Mouse (Mus musculus) hindbrain, embryonic 10.5 days (tissue): ENCODE data around the gene 2010003K11Rik. TPM values are rescaled to one million over a fixed set of nuclear protein-coding genes. Genes with fewer than 3 reads are reported as not detected.

Experiments
- DNase-seq: peaks from one replicate; pipeline ENCODE4 v3.0.0-alpha.2; 2017; ENCODE audit warnings: low spot score
- H3K27ac ChIP-seq: fragments of 300-500 bp; sonication (generic); 2 replicates; pipeline ENCODE4 v1.5.1; 2016; ENCODE audit warnings: mild to moderate bottlenecking, moderate library complexity
- H3K27me3 ChIP-seq: fragments of 300-500 bp; sonication (generic); 2 replicates; pipeline ENCODE4 v1.6.1; 2016; ENCODE audit warnings: mild to moderate bottlenecking; ENCODE audit not compliant: poor library complexity, insufficient read depth, severe bottlenecking
- H3K36me3 ChIP-seq: fragments of 300-500 bp; sonication (generic); 2 replicates; pipeline ENCODE4 v1.6.1; 2016; ENCODE audit warnings: mild to moderate bottlenecking, moderate library complexity
- H3K4me1 ChIP-seq: fragments of 300-500 bp; sonication (generic); replicated peaks from 2 replicates; pipeline ENCODE4 v1.6.1; 2016; ENCODE audit warnings: mild to moderate bottlenecking
- H3K4me3 ChIP-seq: fragments of 300-500 bp; sonication (generic); 2 replicates; pipeline ENCODE4 v1.5.1; 2016; ENCODE audit warnings: mild to moderate bottlenecking, moderate library complexity
- H3K9me3 ChIP-seq: fragments of 300-500 bp; sonication (generic); 2 replicates; pipeline ENCODE4 v1.6.1; 2016; ENCODE audit warnings: mild to moderate bottlenecking, moderate library complexity
- WGBS: fragments of 180-500 bp; shearing (Covaris S2); methylation state at CpG from one replicate; pipeline ENCODE4 v1.1.7; 2016; 5-methylcytosine and 5-hydroxymethylcytosine counted together
- polyA plus RNA-seq: library from polyadenylated mRNA; unstranded; fragments of >200 nt; fragmentation: Nextera tagmentation; extraction: Ambion mirVana; gene quantifications from 2 replicates; pipeline ENCODE4 v1.2.1, GENCODE M21; 2016

The 2010003K11Rik gene
- polyA plus RNA-seq = 0.13 TPM in 1 of 2 replicates, not detected in the other

DNA sequence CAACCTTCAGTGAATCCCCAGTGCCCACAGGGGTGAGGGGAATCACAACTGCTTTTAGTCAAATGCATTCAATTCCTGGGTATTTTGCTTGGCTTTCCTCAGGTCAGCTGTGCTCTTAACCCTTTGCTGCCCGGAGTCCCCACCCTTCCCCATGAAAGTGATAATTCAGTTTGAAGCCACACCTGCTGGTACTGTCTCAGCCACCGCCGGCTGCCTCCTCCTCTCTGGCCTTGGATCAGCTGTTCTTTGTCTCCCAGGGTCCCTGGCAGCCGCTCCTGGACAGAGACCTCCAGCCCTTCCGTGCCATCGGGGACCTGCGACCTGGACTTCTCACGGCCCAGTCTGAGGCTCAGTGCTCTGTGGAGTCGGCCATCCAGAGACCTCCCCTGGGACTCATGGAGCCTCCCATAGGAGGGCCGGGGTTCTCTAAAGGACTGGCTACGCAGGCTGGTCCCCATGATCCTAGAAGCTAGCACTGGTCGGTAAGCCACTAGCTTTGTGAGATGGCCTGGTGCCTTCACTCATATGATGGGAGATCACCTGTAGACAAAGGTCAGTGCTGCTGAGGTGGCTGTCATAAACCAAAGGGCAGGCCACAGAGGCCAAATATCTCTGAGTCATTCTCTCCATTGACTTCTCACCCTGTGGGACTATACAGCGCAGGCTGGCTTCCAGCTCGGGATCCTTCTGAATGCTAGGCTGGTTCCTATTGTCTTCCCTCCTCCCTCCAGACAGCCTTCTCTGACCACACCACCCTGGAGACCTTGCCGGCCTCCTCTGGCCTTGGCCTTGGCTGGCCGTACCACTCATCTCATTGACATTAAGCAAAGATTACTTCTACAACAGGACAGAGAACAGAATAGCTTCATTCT, at the start of gene 2010003K11Rik:
TSS of gene 2010003K11Rik (minus strand) at position 522 of the 872 bp plus-strand sequence.
- no peak for DNase-seq
- Histone ChIP-seq H3K9me3 (no peaks in the 10 kb centered on the region), H3K36me3 (no peaks in the 10 kb centered on the region), H3K27ac (peak within 1 kb of the TSS; percentile 53; the same call in 1 of the 2 replicates), H3K4me3 (no peak within 1 kb of the TSS), H3K4me1 (peaks cover 18% of the 10 kb centered on the region), H3K27me3 (no peaks in the 10 kb centered on the region)
- 57% methylated on average over 16 of the region's 16 CpGs for WGBS

DNA sequence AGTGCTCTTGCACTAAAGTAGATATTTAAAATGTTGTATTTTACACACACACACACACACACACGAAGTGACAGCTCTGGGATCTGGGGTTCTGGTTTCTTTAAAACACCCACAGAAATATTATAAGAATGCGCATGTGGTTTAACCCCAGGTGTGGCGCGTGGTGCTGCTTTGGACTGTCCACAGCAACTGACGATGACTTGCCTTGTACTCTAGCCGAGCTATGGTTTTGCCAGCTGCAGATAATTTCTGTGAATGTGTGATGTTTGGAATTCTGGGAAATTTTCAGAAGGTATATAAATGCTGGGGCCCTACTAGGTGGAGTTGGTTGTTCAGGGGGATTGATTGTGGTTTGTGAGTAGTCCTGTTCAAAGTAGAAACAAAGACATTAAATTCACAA, 49.4 kb upstream of the 2010003K11Rik start:
- H3K9me3 ChIP-seq = no peaks in the 10 kb centered on the region
- H3K27ac ChIP-seq = no peak overlapping the region
- WGBS = 83% methylated on average over 6 of the region's 6 CpGs
- H3K36me3 ChIP-seq = no peaks in the 10 kb centered on the region
- H3K4me1 ChIP-seq = no peaks in the 10 kb centered on the region
- no peak for DNase-seq
- H3K27me3 ChIP-seq = no peaks in the 10 kb centered on the region
- no peak overlapping the region for H3K4me3 ChIP-seq

GRCm38 (mm10) chr19:4545841-4546240, 47.5 kb upstream of the 2010003K11Rik start:
- WGBS = 94% methylated on average over 6 of the region's 6 CpGs
- no peaks in the 10 kb centered on the region for H3K36me3 ChIP-seq
- H3K27me3 ChIP-seq = no peaks in the 10 kb centered on the region
- H3K4me3 ChIP-seq = no peak overlapping the region
- H3K9me3 ChIP-seq = no peaks in the 10 kb centered on the region
- H3K4me1 ChIP-seq = no peaks in the 10 kb centered on the region
- no peak for DNase-seq
- H3K27ac ChIP-seq = no peak overlapping the region

DNA sequence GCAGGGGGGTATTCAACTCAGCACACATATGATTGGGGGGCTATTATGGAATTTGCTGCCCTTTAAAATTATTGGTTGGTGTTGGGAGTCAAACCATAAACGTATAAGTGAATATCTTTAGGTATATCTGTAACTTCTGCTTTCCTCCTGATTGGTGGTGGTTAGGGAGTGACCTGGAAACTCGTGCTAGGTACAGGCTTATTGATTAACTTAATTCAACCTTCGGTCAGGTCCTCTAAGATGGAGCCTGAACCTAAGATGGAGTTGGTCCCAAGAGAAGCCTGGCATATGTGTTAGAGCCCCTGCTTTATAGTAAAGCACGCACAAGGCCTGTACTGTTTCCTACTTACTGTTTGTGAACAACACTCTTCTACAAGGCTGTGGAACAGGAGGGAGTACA, 46.7 kb upstream of the 2010003K11Rik start:
- H3K4me1 ChIP-seq = no peaks in the 10 kb centered on the region
- no peak overlapping the region for H3K27ac ChIP-seq
- no peak for DNase-seq
- no peaks in the 10 kb centered on the region for H3K9me3 ChIP-seq
- 83% methylated on average over 4 of the region's 4 CpGs for WGBS
- no peak overlapping the region for H3K4me3 ChIP-seq
- no peaks in the 10 kb centered on the region for H3K36me3 ChIP-seq
- H3K27me3 ChIP-seq = no peaks in the 10 kb centered on the region

GRCm38 (mm10) chr19:4542081-4542480, 43.7 kb upstream of the 2010003K11Rik start:
- DNase-seq = no peak
- Histone ChIP-seq H3K9me3 (no peaks in the 10 kb centered on the region), H3K4me1 (no peaks in the 10 kb centered on the region), H3K4me3 (no peak overlapping the region), H3K27me3 (no peaks in the 10 kb centered on the region), H3K36me3 (no peaks in the 10 kb centered on the region), H3K27ac (no peak overlapping the region)

GRCm38 (mm10) chr19:4540992-4541391, 42.6 kb upstream of the 2010003K11Rik start:
- Histone ChIP-seq H3K27ac (no peak overlapping the region), H3K4me3 (no peak overlapping the region), H3K4me1 (no peaks in the 10 kb centered on the region), H3K9me3 (no peaks in the 10 kb centered on the region), H3K27me3 (no peaks in the 10 kb centered on the region), H3K36me3 (no peaks in the 10 kb centered on the region)
- 91% methylated on average over 3 of the region's 3 CpGs for WGBS
- DNase-seq = no peak

DNA sequence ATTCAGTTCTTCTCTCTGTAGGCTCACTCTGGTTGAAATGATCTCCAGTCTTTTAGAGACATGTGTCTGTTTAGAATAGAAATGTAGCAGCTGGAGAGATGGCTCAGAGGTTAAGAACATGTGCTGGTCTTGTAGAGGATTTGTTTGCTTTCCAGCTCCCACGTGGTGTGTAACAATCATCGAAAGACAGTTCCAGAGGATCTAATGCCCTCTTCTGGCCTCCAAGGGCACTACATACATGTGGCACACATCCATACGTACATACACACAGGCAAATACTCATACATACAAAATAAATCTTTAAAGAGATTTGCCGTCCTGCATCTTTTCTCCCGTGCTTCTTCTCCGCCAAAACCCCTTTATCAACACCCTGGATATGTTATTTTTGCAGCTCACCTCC, 41.9 kb upstream of the 2010003K11Rik start:
- no peaks in the 10 kb centered on the region for H3K36me3 ChIP-seq
- DNase-seq = no peak
- no peaks in the 10 kb centered on the region for H3K27me3 ChIP-seq
- H3K4me1 ChIP-seq = no peaks in the 10 kb centered on the region
- no peak overlapping the region for H3K4me3 ChIP-seq
- WGBS = 90% methylated on average over 6 of the region's 6 CpGs
- no peak overlapping the region for H3K27ac ChIP-seq
- H3K9me3 ChIP-seq = no peaks in the 10 kb centered on the region

DNA sequence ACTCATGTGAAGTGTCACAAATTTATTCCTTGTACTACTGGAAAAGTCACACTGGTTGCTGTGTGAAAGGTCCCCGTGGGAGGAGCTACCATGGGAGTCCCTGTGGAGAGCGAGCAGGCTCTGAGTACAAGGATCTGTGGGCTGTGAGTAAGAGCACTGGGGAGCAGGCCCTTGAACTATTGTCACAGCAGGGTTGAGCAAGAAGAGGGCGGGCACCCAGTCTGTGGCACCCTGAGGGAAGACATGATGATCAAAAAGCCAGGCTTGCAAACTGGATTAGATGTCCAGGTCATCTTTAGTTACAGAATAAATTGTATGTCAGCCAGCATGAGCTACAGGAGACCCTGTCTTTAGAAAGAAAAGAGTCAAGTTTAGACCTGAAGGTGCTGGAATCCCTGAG, 38.2 kb upstream of the 2010003K11Rik start:
- Histone ChIP-seq H3K36me3 (no peaks in the 10 kb centered on the region), H3K27me3 (no peaks in the 10 kb centered on the region), H3K4me1 (no peaks in the 10 kb centered on the region), H3K4me3 (no peak overlapping the region), H3K27ac (no peak overlapping the region), H3K9me3 (no peaks in the 10 kb centered on the region)
- no peak for DNase-seq
- 63% methylated on average over 3 of the region's 3 CpGs for WGBS

DNA sequence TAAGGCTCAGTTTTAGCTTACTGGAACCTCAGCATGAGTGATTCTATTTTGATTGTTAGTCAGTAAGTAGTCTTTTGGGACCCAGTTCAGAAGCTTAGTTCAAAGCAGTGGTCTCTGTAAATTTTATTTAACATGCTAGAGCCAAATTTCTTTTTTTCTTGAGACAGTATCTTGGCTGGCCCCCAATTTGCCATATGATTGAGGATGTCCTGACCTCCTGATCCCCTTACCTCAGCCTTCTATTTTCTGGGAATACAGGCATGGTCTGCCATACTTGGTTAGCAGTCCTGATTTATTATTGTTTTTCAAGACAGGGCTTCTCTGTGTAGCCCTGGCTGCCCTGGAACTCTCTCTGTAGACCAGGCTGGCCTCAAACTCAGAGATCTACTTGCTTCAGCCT, 37.5 kb upstream of the 2010003K11Rik start:
- Histone ChIP-seq H3K36me3 (no peaks in the 10 kb centered on the region), H3K4me3 (no peak overlapping the region), H3K9me3 (no peaks in the 10 kb centered on the region), H3K27ac (no peak overlapping the region), H3K4me1 (no peaks in the 10 kb centered on the region), H3K27me3 (no peaks in the 10 kb centered on the region)
- DNase-seq = no peak

DNA sequence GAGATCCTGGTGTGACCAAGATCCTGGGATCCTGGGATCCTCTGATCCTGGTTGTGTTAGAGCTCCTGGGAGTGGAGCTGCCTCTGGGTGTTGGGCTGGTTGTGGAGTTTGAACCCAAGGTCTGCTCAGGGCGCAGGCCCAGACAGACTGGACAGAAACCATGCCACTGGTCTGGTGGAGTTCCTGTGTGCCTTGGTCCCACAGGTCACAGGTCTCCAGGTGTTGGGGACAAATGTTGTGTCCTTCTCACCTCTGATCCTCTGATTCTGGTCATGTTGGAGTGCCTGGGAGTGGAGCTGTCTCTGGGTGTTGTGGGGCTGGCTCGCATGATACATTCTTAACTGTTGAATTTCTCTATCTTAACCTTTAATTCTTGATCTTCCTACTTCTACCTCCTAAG, 36.3 kb upstream of the 2010003K11Rik start:
- no peak overlapping the region for H3K4me3 ChIP-seq
- H3K4me1 ChIP-seq = no peaks in the 10 kb centered on the region
- no peak for DNase-seq
- no peak overlapping the region for H3K27ac ChIP-seq
- H3K36me3 ChIP-seq = no peaks in the 10 kb centered on the region
- H3K27me3 ChIP-seq = no peaks in the 10 kb centered on the region
- no peaks in the 10 kb centered on the region for H3K9me3 ChIP-seq
- WGBS = 89% methylated on average over 2 of the region's 2 CpGs

- 90% methylated on average over 3 of the region's 3 CpGs for WGBS
- Histone ChIP-seq H3K4me1 (no peaks in the 10 kb centered on the region), H3K9me3 (no peaks in the 10 kb centered on the region), H3K4me3 (no peak overlapping the region), H3K36me3 (no peaks in the 10 kb centered on the region), H3K27me3 (no peaks in the 10 kb centered on the region), H3K27ac (no peak overlapping the region)
- no peak for DNase-seq
These were observed 23.2 kb upstream of the 2010003K11Rik start for GRCm38 (mm10) chr19:4521426-4522050.

DNA sequence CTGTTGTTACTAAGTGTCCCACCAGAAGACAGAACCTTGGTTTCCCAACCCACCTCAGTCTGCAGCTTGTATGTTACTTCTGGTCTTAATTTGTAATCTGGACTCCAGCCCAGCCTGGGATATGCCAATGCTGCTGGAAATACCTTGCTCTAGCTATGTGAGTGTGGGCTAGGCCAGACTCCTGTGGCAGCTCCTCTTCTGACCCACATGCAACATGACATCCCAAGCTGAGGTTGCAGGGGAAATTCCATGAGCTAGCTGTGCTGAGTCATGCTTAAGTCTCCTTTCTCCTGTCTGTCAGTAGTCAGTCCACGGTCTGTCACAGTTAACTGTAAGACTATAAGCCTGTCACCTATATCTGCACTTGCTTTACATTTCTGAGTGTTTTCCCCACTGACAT, 19.1 kb upstream of the 2010003K11Rik start:
- Histone ChIP-seq H3K9me3 (no peaks in the 10 kb centered on the region), H3K27ac (no peak overlapping the region), H3K36me3 (no peaks in the 10 kb centered on the region), H3K4me3 (no peak overlapping the region), H3K27me3 (no peaks in the 10 kb centered on the region), H3K4me1 (no peaks in the 10 kb centered on the region)
- DNase-seq = no peak
- WGBS = 76% methylated on average over 1 of the region's 1 CpGs

DNA sequence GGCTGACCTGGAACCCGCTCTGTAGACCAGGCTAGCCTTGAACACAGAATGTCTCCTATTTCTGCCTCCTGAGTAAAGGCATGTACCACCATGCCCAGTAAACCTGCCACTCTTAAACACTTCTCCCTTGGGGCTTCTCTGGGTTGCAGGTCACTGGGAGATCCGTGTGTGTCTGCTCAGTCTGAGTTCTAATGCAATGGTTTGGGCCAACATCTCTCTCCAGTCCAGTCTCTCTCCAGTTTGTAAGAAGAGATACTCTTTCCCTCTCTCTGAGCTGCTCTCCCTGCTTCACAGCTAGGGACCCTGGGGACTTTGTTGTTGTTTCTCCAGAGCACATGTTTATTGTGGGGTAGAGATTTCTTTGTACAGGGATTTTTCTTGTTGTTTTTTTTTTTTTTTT, 17.9 kb upstream of the 2010003K11Rik start:
- H3K4me3 ChIP-seq = no peak overlapping the region
- no peak overlapping the region for H3K27ac ChIP-seq
- H3K36me3 ChIP-seq = no peaks in the 10 kb centered on the region
- peaks cover 8% of the 10 kb centered on the region; the same call in 1 of the 2 replicates for H3K27me3 ChIP-seq
- no peak for DNase-seq
- H3K9me3 ChIP-seq = no peaks in the 10 kb centered on the region
- H3K4me1 ChIP-seq = peaks cover 3% of the 10 kb centered on the region
- WGBS = 67% methylated on average over 2 of the region's 2 CpGs
